10 mouse cellular contexts compared by ENCODE assay signal in the genomic region with DNA sequence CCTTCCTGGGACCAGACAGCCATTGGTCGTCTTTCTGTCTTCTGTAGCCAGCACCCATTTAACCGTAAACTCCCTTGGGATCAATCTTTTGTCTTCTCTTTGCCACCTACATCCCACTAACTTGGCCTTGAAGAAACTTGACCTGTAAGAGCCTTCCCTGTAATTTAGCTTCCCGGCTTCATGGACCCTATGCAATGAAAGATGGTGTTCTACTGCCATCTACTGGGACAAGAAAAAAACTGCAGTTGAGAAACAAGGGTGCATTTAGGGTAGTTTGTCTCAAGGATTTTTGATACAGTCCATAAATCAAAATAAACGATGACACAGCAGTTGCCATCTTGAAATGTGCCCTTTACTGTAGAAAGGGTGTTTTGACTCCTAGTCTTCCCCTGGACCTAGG. TPM values are rescaled to one million over a fixed set of nuclear protein-coding genes. Genes with fewer than 3 reads are reported as not detected.
DNase-seq lines count a peak whose midpoint lies in the region; ATAC-seq and TF ChIP-seq lines count a peak whose summit lies in the region.
"Had no signal": no experiment of that assay in that cellular context is flagged by ENCODE, and none has a peak within 500 bp of the region (broad histone marks: within the 10 kb centered on the region; RNA-seq: fewer than 3 reads in every experiment).

No protein-coding gene starts in this region.

- ATAC-seq in intestine, embryonic 14.5 days (replicated peaks; ENCODE audit: low FRiP score, low TSS enrichment, low read depth) = 0 out of 2 replicates have a peak, but pooled peaks have one; percentile 33
- no peak for ATAC-seq in intestine, embryonic 16.5 days
- no peak for ATAC-seq in Patski
- peak; percentile 52; the same call in 1 of the 2 replicates for ATAC-seq in hindbrain, embryonic 13.5 days (ENCODE audit: low FRiP score)
- ATAC-seq in forebrain, embryonic 12.5 days (ENCODE audit: low FRiP score) = no peak

- no peak overlapping the region for H3K27ac ChIP-seq in intestine, embryonic 14.5 days (ENCODE audit: low read depth)
- H3K27ac ChIP-seq in intestine, embryonic 16.5 days (ENCODE audit: low read length) = no peak overlapping the region
- H3K27ac ChIP-seq in hindbrain, embryonic 13.5 days = no peak overlapping the region
- H3K27ac ChIP-seq in forebrain, embryonic 12.5 days = no peak overlapping the region
- H3K27ac ChIP-seq: embryonic facial prominence, embryonic 15.5 days; liver, embryonic 15.5 days had no signal

- H3K4me1 ChIP-seq in intestine, embryonic 14.5 days (replicated peaks; ENCODE audit: control insufficient read depth, insufficient read depth, low read length) = 0 out of 2 replicates have a peak, but pooled peaks cover 5% of the 10 kb centered on the region
- H3K4me1 ChIP-seq in intestine, embryonic 16.5 days (ENCODE audit: control insufficient read depth, insufficient read depth, low read length) = peaks cover 6% of the 10 kb centered on the region
- peaks cover 10% of the 10 kb centered on the region for H3K4me1 ChIP-seq in hindbrain, embryonic 13.5 days (replicated peaks)
- peaks cover 12% of the 10 kb centered on the region for H3K4me1 ChIP-seq in forebrain, embryonic 12.5 days

- peak; percentile 65 for DNase-seq in intestine, embryonic 14.5 days (ENCODE audit: low spot score)
- DNase-seq in A20 (ENCODE audit: low read depth, low spot score) = peak; percentile 59
- no peak for DNase-seq in Patski (ENCODE audit: low read depth, low spot score)
- DNase-seq in right cerebral cortex, postnatal 25 days = no peak
- DNase-seq in urinary bladder, adult 18-20 months (ENCODE audit: low spot score in 2 of 2) = no peak

- TF ChIP-seq CTCF in Patski (IDR thresholded peaks at IDR 0.05) = peak; percentile 86

- CTCF ChIA-PET in Patski (lab: Charles Lee) = interaction anchor here (0.7 to 4.9 kb wide), 26 partner anchors 10 to 335 kb away, joined by 3 to 55 read pairs (median 4); no protein-coding TSS in a partner anchor

- POLR2A ChIA-PET in Patski (lab: Charles Lee) = interaction anchor here (0.8 to 1.1 kb wide), 3 partner anchors 37 to 85 kb away, joined by 3 read pairs; no protein-coding TSS in a partner anchor

- 9% methylated on average over 4 of the region's 4 CpGs for WGBS in intestine, embryonic 14.5 days
- WGBS in intestine, embryonic 16.5 days = 12% methylated on average over 4 of the region's 4 CpGs
- 18% methylated on average over 4 of the region's 4 CpGs for WGBS in hindbrain, embryonic 13.5 days
- WGBS in forebrain, embryonic 12.5 days = 19% methylated on average over 4 of the region's 4 CpGs

- in situ Hi-C loops in Patski (cut with MboI; ENCODE audit: low pct_unique_long_range_greater_than_20kb) = loop anchor here (5.0 kb wide), 1 partner anchor 146 kb away; no protein-coding TSS in a partner anchor

- no peak overlapping the region for H3K4me3 ChIP-seq in intestine, embryonic 14.5 days (ENCODE audit: low read depth, low read length)
- H3K4me3 ChIP-seq in intestine, embryonic 16.5 days (ENCODE audit: low read length) = no peak overlapping the region
- H3K4me3 ChIP-seq in hindbrain, embryonic 13.5 days = no peak overlapping the region
- no peak overlapping the region for H3K4me3 ChIP-seq in forebrain, embryonic 12.5 days (replicated peaks)
- H3K4me3 ChIP-seq: embryonic facial prominence, embryonic 15.5 days; liver, embryonic 15.5 days had no signal

- H3K4me2 ChIP-seq in intestine, embryonic 14.5 days (ENCODE audit: low read length) = no peak overlapping the region
- H3K4me2 ChIP-seq in intestine, embryonic 16.5 days (ENCODE audit: low read depth, low read length) = no peak overlapping the region
- no peak overlapping the region for H3K4me2 ChIP-seq in hindbrain, embryonic 13.5 days
- no peak overlapping the region for H3K4me2 ChIP-seq in forebrain, embryonic 12.5 days
- H3K4me2 ChIP-seq: embryonic facial prominence, embryonic 15.5 days; liver, embryonic 15.5 days had no signal

- H3K36me3 ChIP-seq in intestine, embryonic 14.5 days (ENCODE audit: control insufficient read depth, insufficient read depth, low read length) = no peaks in the 10 kb centered on the region
- H3K36me3 ChIP-seq in intestine, embryonic 16.5 days (ENCODE audit: control insufficient read depth, insufficient read depth, low read length) = no peaks in the 10 kb centered on the region
- no peaks in the 10 kb centered on the region for H3K36me3 ChIP-seq in hindbrain, embryonic 13.5 days
- H3K36me3 ChIP-seq in forebrain, embryonic 12.5 days (replicated peaks) = no peaks in the 10 kb centered on the region
- H3K36me3 ChIP-seq: embryonic facial prominence, embryonic 15.5 days; liver, embryonic 15.5 days had no signal

- H3K9ac ChIP-seq in intestine, embryonic 14.5 days (ENCODE audit: low read length) = no peak overlapping the region
- H3K9ac ChIP-seq in intestine, embryonic 16.5 days (ENCODE audit: low read depth, low read length) = no peak overlapping the region
- no peak overlapping the region for H3K9ac ChIP-seq in hindbrain, embryonic 13.5 days
- no peak overlapping the region for H3K9ac ChIP-seq in forebrain, embryonic 12.5 days
- H3K9ac ChIP-seq: embryonic facial prominence, embryonic 15.5 days; liver, embryonic 15.5 days had no signal

- H3K9me3 ChIP-seq in intestine, embryonic 14.5 days (ENCODE audit: control insufficient read depth, low read length) = peaks cover 5% of the 10 kb centered on the region; the same call in 1 of the 2 replicates
- H3K9me3 ChIP-seq in intestine, embryonic 16.5 days (ENCODE audit: control insufficient read depth, low read length) = no peaks in the 10 kb centered on the region
- H3K9me3 ChIP-seq in hindbrain, embryonic 13.5 days = no peaks in the 10 kb centered on the region
- H3K9me3 ChIP-seq in forebrain, embryonic 12.5 days = 0 out of 2 replicates have a peak, but pooled peaks cover 2% of the 10 kb centered on the region
- H3K9me3 ChIP-seq: embryonic facial prominence, embryonic 15.5 days; liver, embryonic 15.5 days had no signal

- no peaks in the 10 kb centered on the region for H3K27me3 ChIP-seq in intestine, embryonic 14.5 days (replicated peaks; ENCODE audit: control insufficient read depth, insufficient read depth, low read length)
- H3K27me3 ChIP-seq in intestine, embryonic 16.5 days (replicated peaks; ENCODE audit: control insufficient read depth, insufficient read depth, low read length) = no peaks in the 10 kb centered on the region
- H3K27me3 ChIP-seq in Patski = peaks cover 8% of the 10 kb centered on the region
- H3K27me3 ChIP-seq in hindbrain, embryonic 13.5 days = no peaks in the 10 kb centered on the region
- H3K27me3 ChIP-seq in forebrain, embryonic 12.5 days = no peaks in the 10 kb centered on the region
- H3K27me3 ChIP-seq: embryonic facial prominence, embryonic 15.5 days had no signal

RNA-seq across cellular contexts. Expression of gene She, which starts 27.0 kb away (rescaled TPM):
- polyA plus RNA-seq in intestine, embryonic 14.5 days (2014; fragmentation: Nextera tagmentation; extraction: Ambion mirVana) = 4.2 TPM in 2 replicates
- polyA plus RNA-seq in intestine, embryonic 16.5 days (2015; fragmentation: Nextera tagmentation; extraction: Ambion mirVana) = 2.3 and 2.6 TPM in 2 replicates
- 0.03 TPM for polyA plus RNA-seq in Patski (2021)
- 1.7 and 2.1 TPM in 2 replicates for polyA plus RNA-seq in hindbrain, embryonic 13.5 days (2015; fragmentation: Nextera tagmentation; extraction: Ambion mirVana)
- polyA plus RNA-seq in forebrain, embryonic 12.5 days (2016; fragmentation: Nextera tagmentation; extraction: Ambion mirVana) = 1.7 and 1.8 TPM in 2 replicates

RNA-seq across cellular contexts. Expression of gene Il6ra, which starts 54.9 kb away (rescaled TPM):
- 1.5 and 1.6 TPM in 2 replicates for polyA plus RNA-seq in intestine, embryonic 14.5 days (2014; fragmentation: Nextera tagmentation; extraction: Ambion mirVana)
- polyA plus RNA-seq in intestine, embryonic 16.5 days (2015; fragmentation: Nextera tagmentation; extraction: Ambion mirVana) = 3.0 and 3.4 TPM in 2 replicates
- 2.6 TPM for polyA plus RNA-seq in Patski (2021)
- 0.98 and 1.1 TPM in 2 replicates for polyA plus RNA-seq in hindbrain, embryonic 13.5 days (2015; fragmentation: Nextera tagmentation; extraction: Ambion mirVana)
- polyA plus RNA-seq in forebrain, embryonic 12.5 days (2016; fragmentation: Nextera tagmentation; extraction: Ambion mirVana) = 0.29 and 0.42 TPM in 2 replicates

Comparison
In these comparisons a context has a peak if more than half of its experiments do, and no peak if none do; other contexts are left out.
1. ATAC-seq: peak in intestine, embryonic 14.5 days (single experiment) and hindbrain, embryonic 13.5 days (single experiment); none in intestine, embryonic 16.5 days (single experiment), Patski (single experiment) and forebrain, embryonic 12.5 days (single experiment).
2. DNase-seq: peak in intestine, embryonic 14.5 days (single experiment) and A20 (single experiment); none in Patski (single experiment), right cerebral cortex, postnatal 25 days (single experiment) and urinary bladder, adult 18-20 months (0 of 2).